Mouse (Mus musculus): ENCODE measurements around the gene Spi1. TPM values are rescaled to one million over a fixed set of nuclear protein-coding genes. Genes with fewer than 3 reads are reported as not detected.

The Spi1 gene
- polyA plus RNA-seq, 1 experiment from 2014 or later: 1.7 TPM

DNA sequence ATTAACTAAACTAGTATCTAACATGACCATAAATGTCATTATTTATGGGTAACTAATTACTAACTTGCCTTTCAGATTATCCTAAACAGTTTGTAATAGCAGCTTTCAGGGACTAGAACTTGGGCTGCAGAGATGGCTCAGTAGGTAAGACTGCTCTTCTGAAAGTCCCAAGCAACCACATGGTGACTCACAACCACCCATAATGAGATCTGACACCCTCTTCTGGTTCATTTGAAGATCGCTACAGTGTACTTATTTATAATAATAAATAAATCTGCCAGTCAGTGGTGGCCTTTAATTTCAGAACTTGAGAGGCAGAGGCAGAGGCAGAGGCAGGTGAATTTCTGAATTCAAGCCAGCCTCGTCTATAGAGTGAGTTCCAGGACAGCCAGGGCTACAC is 29.4 kb upstream of the Spi1 start:
- peaks cover 22% of the 10 kb centered on the region for H3K36me3 ChIP-seq (ENCODE audit: control insufficient read depth, insufficient read depth, low read length)
- H3K9me3 ChIP-seq (ENCODE audit: control insufficient read depth, low read length): no peaks in the 10 kb centered on the region
- H3K9ac ChIP-seq (replicated peaks; ENCODE audit: low read depth, low read length): no peak overlapping the region
- H3K4me3 ChIP-seq (ENCODE audit: low read depth, low read length): no peak overlapping the region
- peaks cover 8% of the 10 kb centered on the region for H3K4me1 ChIP-seq (ENCODE audit: control insufficient read depth, insufficient read depth, low read length)
- no peaks in the 10 kb centered on the region for H3K27me3 ChIP-seq (ENCODE audit: control insufficient read depth, insufficient read depth, low read length)
- no peak for ATAC-seq (ENCODE audit: low read depth)
- H3K27ac ChIP-seq (ENCODE audit: low read depth, low read length): no peak overlapping the region
- no peak overlapping the region; the same call in 1 of the 2 replicates for H3K4me2 ChIP-seq (ENCODE audit: low read depth, low read length)
- 72% methylated on average over 2 of the region's 2 CpGs for WGBS

DNA sequence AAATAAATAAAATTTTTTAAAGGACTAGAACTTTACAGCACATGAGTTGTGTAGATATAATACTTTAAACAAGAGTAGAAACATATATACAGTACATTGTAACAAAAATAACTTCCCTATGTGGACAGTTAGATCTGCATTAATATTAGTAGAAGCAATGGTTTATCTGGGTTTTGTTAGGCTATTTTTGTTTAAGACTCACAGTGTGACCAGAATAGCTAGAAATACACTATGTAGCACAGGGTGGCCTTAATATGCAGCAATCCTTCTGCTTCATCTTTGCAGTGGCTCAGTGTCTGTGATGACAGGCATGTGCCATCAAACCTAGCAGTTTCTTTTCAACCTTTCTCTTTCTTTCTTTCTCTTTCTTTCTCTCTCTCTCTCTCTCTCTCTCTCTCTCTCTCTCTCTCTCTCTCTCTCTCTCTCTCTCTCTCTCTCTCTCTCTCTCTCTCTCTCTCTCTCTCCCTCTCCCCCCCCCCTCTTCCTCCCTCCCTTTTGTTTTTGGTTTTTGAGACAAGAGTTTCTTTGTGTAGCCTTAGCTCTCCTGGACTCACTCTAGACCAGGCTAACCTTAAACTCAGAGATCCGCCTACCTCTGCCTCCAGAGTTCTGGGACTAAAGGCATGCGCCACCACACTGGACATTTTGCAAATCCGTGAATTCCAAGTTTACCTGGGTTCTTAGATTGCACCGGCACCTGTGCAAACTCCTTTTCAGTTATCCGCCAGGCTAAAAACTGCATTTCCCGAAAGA is 28.8 kb upstream of the Spi1 start:
- 0% methylated on average over 6 of the region's 6 CpGs for WGBS
- peak overlapping the region; percentile 86 for H3K27ac ChIP-seq (ENCODE audit: low read depth, low read length)
- ATAC-seq (ENCODE audit: low read depth): peak; percentile 64

DNA sequence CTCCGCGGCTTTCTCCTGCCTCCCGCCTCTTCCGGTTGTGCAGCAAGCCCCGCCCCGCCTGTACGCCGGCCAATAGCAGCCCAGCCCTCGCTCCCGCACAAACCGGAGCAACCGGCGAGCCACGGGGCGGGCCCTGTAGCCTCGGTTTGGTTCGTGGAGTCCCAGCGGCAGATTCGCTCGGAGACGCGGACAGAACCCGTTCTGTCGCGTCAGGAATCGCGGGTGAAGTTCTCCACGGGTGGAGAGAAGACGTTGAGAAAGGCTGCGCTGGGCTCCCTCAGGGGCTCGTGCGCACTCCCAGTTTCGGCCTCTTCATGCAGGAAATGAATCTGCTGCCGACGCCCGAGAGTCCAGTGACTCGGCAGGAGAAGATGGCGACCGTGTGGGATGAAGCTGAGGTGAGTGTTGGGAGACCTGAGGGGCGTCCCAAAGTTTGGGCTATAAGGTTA is 28.2 kb upstream of the Spi1 start, which contains the start of gene Psmc3:
TSS of gene Psmc3 (plus strand) at position 76 of the 449 bp plus-strand sequence.
- Histone ChIP-seq H3K9me3 (ENCODE audit: control insufficient read depth, low read length) (no peaks in the 10 kb centered on the region), H3K36me3 (ENCODE audit: control insufficient read depth, insufficient read depth, low read length) (peaks cover 29% of the 10 kb centered on the region), H3K9ac (replicated peaks; ENCODE audit: low read depth, low read length) (peak within 1 kb of the TSS; percentile 78), H3K4me3 (ENCODE audit: low read depth, low read length) (peak within 1 kb of the TSS; percentile 68), H3K4me1 (ENCODE audit: control insufficient read depth, insufficient read depth, low read length) (peaks cover 8% of the 10 kb centered on the region), H3K27me3 (ENCODE audit: control insufficient read depth, insufficient read depth, low read length) (no peaks in the 10 kb centered on the region), H3K4me2 (ENCODE audit: low read depth, low read length) (peak within 1 kb of the TSS; percentile 77), H3K27ac (ENCODE audit: low read depth, low read length) (peak within 1 kb of the TSS; percentile 86)
- under 1% methylated on average over 40 of the region's 40 CpGs for WGBS
- peak; percentile 99 for ATAC-seq (ENCODE audit: low read depth)

More for the DNA sequence above, 28.8 kb upstream of the Spi1 start:
- Histone ChIP-seq H3K27me3 (ENCODE audit: control insufficient read depth, insufficient read depth, low read length) (no peaks in the 10 kb centered on the region), H3K36me3 (ENCODE audit: control insufficient read depth, insufficient read depth, low read length) (peaks cover 27% of the 10 kb centered on the region), H3K9me3 (ENCODE audit: control insufficient read depth, low read length) (no peaks in the 10 kb centered on the region), H3K4me2 (ENCODE audit: low read depth, low read length) (peak overlapping the region; percentile 48), H3K4me1 (ENCODE audit: control insufficient read depth, insufficient read depth, low read length) (peaks cover 8% of the 10 kb centered on the region), H3K9ac (replicated peaks; ENCODE audit: low read depth, low read length) (peak overlapping the region; percentile 16; the same call in 1 of the 2 replicates), H3K4me3 (ENCODE audit: low read depth, low read length) (peak overlapping the region; percentile 68)

GRCm38 (mm10) chr2:91058435-91058834 is 23.8 kb upstream of the Spi1 start:
- no peaks in the 10 kb centered on the region for H3K27me3 ChIP-seq (ENCODE audit: control insufficient read depth, insufficient read depth, low read length)
- no peaks in the 10 kb centered on the region for H3K9me3 ChIP-seq (ENCODE audit: control insufficient read depth, low read length)
- 94% methylated on average over 5 of the region's 5 CpGs for WGBS
- H3K9ac ChIP-seq (replicated peaks; ENCODE audit: low read depth, low read length): no peak overlapping the region
- H3K4me1 ChIP-seq (ENCODE audit: control insufficient read depth, insufficient read depth, low read length): peaks cover 8% of the 10 kb centered on the region
- peaks cover 55% of the 10 kb centered on the region for H3K36me3 ChIP-seq (ENCODE audit: control insufficient read depth, insufficient read depth, low read length)
- H3K27ac ChIP-seq (ENCODE audit: low read depth, low read length): no peak overlapping the region
- ATAC-seq (ENCODE audit: low read depth): no peak
- no peak overlapping the region for H3K4me3 ChIP-seq (ENCODE audit: low read depth, low read length)
- H3K4me2 ChIP-seq (ENCODE audit: low read depth, low read length): no peak overlapping the region

DNA sequence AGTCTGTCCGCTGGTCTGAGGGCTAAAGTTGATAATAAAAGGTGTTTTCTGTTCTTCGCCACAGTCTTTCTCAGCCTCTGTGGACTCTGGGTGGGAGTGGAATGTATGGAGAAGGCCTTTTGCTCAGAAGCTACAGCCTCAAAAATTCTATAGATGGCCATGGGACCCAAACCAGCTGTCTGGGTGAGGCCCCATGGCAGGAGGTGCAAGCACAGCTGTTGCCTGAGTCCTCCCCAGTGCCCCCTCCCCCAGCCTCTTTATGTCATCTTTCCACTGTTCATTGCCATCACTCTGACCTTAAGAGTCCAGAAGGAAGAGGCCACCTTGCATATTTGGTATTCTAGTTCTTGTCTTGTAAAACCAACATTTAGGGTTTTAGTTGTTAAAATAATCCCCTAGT is 22.8 kb upstream of the Spi1 start:
- no peaks in the 10 kb centered on the region for H3K27me3 ChIP-seq (ENCODE audit: control insufficient read depth, insufficient read depth, low read length)
- H3K36me3 ChIP-seq (ENCODE audit: control insufficient read depth, insufficient read depth, low read length): peaks cover 63% of the 10 kb centered on the region

DNA sequence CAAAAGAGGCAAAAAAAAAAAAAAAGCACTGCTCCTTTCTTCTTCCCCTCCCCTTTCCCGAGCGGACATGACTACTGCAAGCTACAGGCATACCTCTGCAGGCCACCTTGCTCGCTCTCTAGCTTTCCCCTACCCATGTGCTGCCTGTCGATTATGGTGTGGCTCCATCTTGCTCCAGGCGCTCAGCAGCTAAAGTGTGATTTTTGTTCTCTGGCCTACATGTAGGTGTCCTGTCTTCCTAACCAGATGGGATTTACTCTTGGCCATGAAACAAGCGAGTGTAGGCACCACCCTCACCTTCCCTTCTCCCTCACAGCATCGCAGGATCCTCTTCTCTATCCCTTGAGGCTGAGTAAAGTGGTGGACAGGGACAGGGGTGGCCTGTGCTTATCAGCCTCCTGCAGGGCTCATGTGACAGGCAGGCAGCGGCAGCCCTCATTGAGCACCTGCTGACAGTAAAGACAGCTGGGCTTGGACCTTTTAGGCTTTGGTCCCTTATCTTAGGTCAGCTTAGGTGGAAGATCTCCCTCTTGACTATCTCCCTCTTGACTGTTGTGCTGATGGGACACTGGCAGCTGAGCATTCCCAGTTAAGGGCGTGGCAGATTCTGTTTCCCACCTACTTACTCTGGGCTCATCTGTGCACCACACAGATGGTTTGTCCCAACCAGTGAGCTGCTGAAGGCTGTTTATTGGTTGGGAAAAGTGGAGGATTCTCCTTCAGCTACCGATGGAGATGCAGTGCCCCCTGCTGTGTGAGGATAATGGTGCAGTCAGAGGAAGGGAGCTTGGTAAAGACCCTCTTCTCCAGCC is 21.4 kb upstream of the Spi1 start:
- no peak overlapping the region for H3K4me2 ChIP-seq (ENCODE audit: low read depth, low read length)
- H3K27me3 ChIP-seq (ENCODE audit: control insufficient read depth, insufficient read depth, low read length): no peaks in the 10 kb centered on the region
- H3K36me3 ChIP-seq (ENCODE audit: control insufficient read depth, insufficient read depth, low read length): peaks cover 63% of the 10 kb centered on the region
- H3K4me1 ChIP-seq (ENCODE audit: control insufficient read depth, insufficient read depth, low read length): no peaks in the 10 kb centered on the region
- no peak overlapping the region for H3K4me3 ChIP-seq (ENCODE audit: low read depth, low read length)
- 80% methylated on average over 10 of the region's 10 CpGs for whole genome bisulfite sequencing
- ATAC-seq (ENCODE audit: low read depth): peak; percentile 47; the same call in 1 of the 2 replicates
- no peak overlapping the region for H3K27ac ChIP-seq (ENCODE audit: low read depth, low read length)
- no peaks in the 10 kb centered on the region for H3K9me3 ChIP-seq (ENCODE audit: control insufficient read depth, low read length)
- H3K9ac ChIP-seq (replicated peaks; ENCODE audit: low read depth, low read length): no peak overlapping the region

More for the DNA sequence above, 22.8 kb upstream of the Spi1 start:
- WGBS: 100% methylated on average over 2 of the region's 2 CpGs
- Histone ChIP-seq H3K4me3 (ENCODE audit: low read depth, low read length) (no peak overlapping the region), H3K9me3 (ENCODE audit: control insufficient read depth, low read length) (no peaks in the 10 kb centered on the region), H3K9ac (replicated peaks; ENCODE audit: low read depth, low read length) (no peak overlapping the region), H3K27ac (ENCODE audit: low read depth, low read length) (no peak overlapping the region), H3K4me2 (ENCODE audit: low read depth, low read length) (no peak overlapping the region), H3K4me1 (ENCODE audit: control insufficient read depth, insufficient read depth, low read length) (peaks cover 8% of the 10 kb centered on the region)
- ATAC-seq (ENCODE audit: low read depth): no peak

DNA sequence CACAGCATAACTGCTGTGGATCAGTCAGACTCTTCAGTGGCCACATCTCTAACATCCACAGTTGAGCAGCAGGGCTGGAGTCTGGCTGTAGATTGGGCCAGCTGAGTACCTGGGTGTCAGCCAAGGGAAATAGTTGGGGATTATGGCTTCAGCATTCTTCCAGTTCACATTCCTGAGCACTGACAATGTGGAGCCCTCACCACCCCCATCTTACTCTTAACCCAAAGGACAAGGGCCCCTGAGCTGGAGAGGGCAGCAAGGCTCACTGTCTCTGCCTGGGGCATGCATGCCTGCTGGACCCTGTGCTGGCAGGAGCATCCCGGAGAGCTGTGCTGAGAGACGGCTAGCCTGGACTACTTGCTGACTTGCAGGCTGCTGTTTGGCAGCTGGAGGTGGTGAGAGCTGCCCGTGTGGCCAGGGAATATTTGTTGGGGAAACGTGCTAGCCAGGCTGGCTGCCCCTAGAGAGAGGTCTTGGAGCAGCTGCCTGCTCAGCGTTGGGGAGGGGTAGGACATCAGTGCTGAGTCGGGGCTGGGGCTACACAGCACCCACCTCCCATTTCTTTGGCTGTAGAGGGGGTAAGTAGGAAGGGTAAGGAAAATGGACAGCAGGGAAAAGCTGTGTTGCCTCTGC is 20.2 kb upstream of the Spi1 start:
- no peak overlapping the region for H3K27ac ChIP-seq (ENCODE audit: low read depth, low read length)
- ATAC-seq (ENCODE audit: low read depth): no peak

GRCm38 (mm10) chr2:91062779-91063606 is 19.2 kb upstream of the Spi1 start:
- H3K4me3 ChIP-seq (ENCODE audit: low read depth, low read length): no peak overlapping the region
- H3K36me3 ChIP-seq (ENCODE audit: control insufficient read depth, insufficient read depth, low read length): peaks cover 45% of the 10 kb centered on the region
- no peaks in the 10 kb centered on the region for H3K9me3 ChIP-seq (ENCODE audit: control insufficient read depth, low read length)
- no peak overlapping the region for H3K9ac ChIP-seq (replicated peaks; ENCODE audit: low read depth, low read length)
- H3K27ac ChIP-seq (ENCODE audit: low read depth, low read length): no peak overlapping the region
- H3K27me3 ChIP-seq (ENCODE audit: control insufficient read depth, insufficient read depth, low read length): no peaks in the 10 kb centered on the region
- no peaks in the 10 kb centered on the region for H3K4me1 ChIP-seq (ENCODE audit: control insufficient read depth, insufficient read depth, low read length)
- ATAC-seq (ENCODE audit: low read depth): no peak
- 90% methylated on average over 16 of the region's 16 CpGs for WGBS
- H3K4me2 ChIP-seq (ENCODE audit: low read depth, low read length): no peak overlapping the region

More for the DNA sequence above, 20.2 kb upstream of the Spi1 start:
- no peaks in the 10 kb centered on the region for H3K27me3 ChIP-seq (ENCODE audit: control insufficient read depth, insufficient read depth, low read length)
- H3K9me3 ChIP-seq (ENCODE audit: control insufficient read depth, low read length): no peaks in the 10 kb centered on the region
- no peaks in the 10 kb centered on the region for H3K4me1 ChIP-seq (ENCODE audit: control insufficient read depth, insufficient read depth, low read length)
- H3K4me3 ChIP-seq (ENCODE audit: low read depth, low read length): no peak overlapping the region
- H3K4me2 ChIP-seq (ENCODE audit: low read depth, low read length): no peak overlapping the region
- H3K36me3 ChIP-seq (ENCODE audit: control insufficient read depth, insufficient read depth, low read length): peaks cover 55% of the 10 kb centered on the region
- WGBS: 83% methylated on average over 6 of the region's 6 CpGs
- H3K9ac ChIP-seq (replicated peaks; ENCODE audit: low read depth, low read length): no peak overlapping the region
